Mouse (Mus musculus): ENCODE measurements at regions not wholly inside any gene's neighbourhood (a gene's known extent, or its start where the extent isn't known, plus 50 kb on each side); places are given as distances from the start of the nearest gene placed in this dataset.

GRCm38 (mm10) chr1:184608938-184609337, 123.5 kb downstream of the Hlx start:
- Histone ChIP-seq H3K27ac (ENCODE audit: low read length) (no peak overlapping the region), H3K4me1 (ENCODE audit: insufficient read depth, low read length) (no peaks in the 10 kb centered on the region), H3K36me3 (ENCODE audit: insufficient read depth, low read length) (no peaks in the 10 kb centered on the region), H3K4me2 (replicated peaks; ENCODE audit: low read depth, low read length) (no peak overlapping the region), H3K9me3 (ENCODE audit: low read length) (no peaks in the 10 kb centered on the region), H3K9ac (replicated peaks; ENCODE audit: low read length) (no peak overlapping the region), H3K4me3 (ENCODE audit: low read length) (no peak overlapping the region), H3K27me3 (ENCODE audit: insufficient read depth, low read length) (no peaks in the 10 kb centered on the region)
- no peak for ATAC-seq (ENCODE audit: low FRiP score, low TSS enrichment)
- 51% methylated on average over 5 of the region's 5 CpGs for WGBS

- WGBS: 81% methylated on average over 2 of the region's 2 CpGs
- H3K36me3 ChIP-seq (ENCODE audit: insufficient read depth, low read length): no peaks in the 10 kb centered on the region
These were observed 124.1 kb downstream of the Hlx start for GRCm38 (mm10) chr1:184608338-184608737.

GRCm38 (mm10) chr1:184606541-184606940, 125.9 kb downstream of the Hlx start:
- ATAC-seq (ENCODE audit: low FRiP score, low TSS enrichment): no peak
- no peaks in the 10 kb centered on the region for H3K36me3 ChIP-seq (ENCODE audit: insufficient read depth, low read length)
- H3K4me3 ChIP-seq (ENCODE audit: low read length): no peak overlapping the region
- WGBS: 71% methylated on average over 8 of the region's 8 CpGs
- H3K9ac ChIP-seq (replicated peaks; ENCODE audit: low read length): no peak overlapping the region
- H3K4me1 ChIP-seq (ENCODE audit: insufficient read depth, low read length): no peaks in the 10 kb centered on the region
- H3K27me3 ChIP-seq (ENCODE audit: insufficient read depth, low read length): no peaks in the 10 kb centered on the region
- no peaks in the 10 kb centered on the region for H3K9me3 ChIP-seq (ENCODE audit: low read length)
- no peak overlapping the region for H3K27ac ChIP-seq (ENCODE audit: low read length)
- no peak overlapping the region for H3K4me2 ChIP-seq (replicated peaks; ENCODE audit: low read depth, low read length)

More at GRCm38 (mm10) chr1:184608338-184608737, 124.1 kb downstream of the Hlx start:
- Histone ChIP-seq H3K27me3 (ENCODE audit: insufficient read depth, low read length) (no peaks in the 10 kb centered on the region), H3K9ac (replicated peaks; ENCODE audit: low read length) (no peak overlapping the region), H3K9me3 (ENCODE audit: low read length) (no peaks in the 10 kb centered on the region), H3K4me3 (ENCODE audit: low read length) (no peak overlapping the region), H3K4me1 (ENCODE audit: insufficient read depth, low read length) (no peaks in the 10 kb centered on the region), H3K4me2 (replicated peaks; ENCODE audit: low read depth, low read length) (no peak overlapping the region), H3K27ac (ENCODE audit: low read length) (no peak overlapping the region)
- ATAC-seq (ENCODE audit: low FRiP score, low TSS enrichment): no peak

- H3K4me1 ChIP-seq (ENCODE audit: insufficient read depth, low read length): no peaks in the 10 kb centered on the region
- H3K9me3 ChIP-seq (ENCODE audit: low read length): no peaks in the 10 kb centered on the region
- H3K4me2 ChIP-seq (replicated peaks; ENCODE audit: low read depth, low read length): no peak overlapping the region
- H3K27ac ChIP-seq (ENCODE audit: low read length): no peak overlapping the region
- WGBS: 57% methylated on average over 7 of the region's 7 CpGs
- no peak overlapping the region for H3K9ac ChIP-seq (replicated peaks; ENCODE audit: low read length)
- no peaks in the 10 kb centered on the region for H3K36me3 ChIP-seq (ENCODE audit: insufficient read depth, low read length)
- no peaks in the 10 kb centered on the region for H3K27me3 ChIP-seq (ENCODE audit: insufficient read depth, low read length)
- no peak for ATAC-seq (ENCODE audit: low FRiP score, low TSS enrichment)
- H3K4me3 ChIP-seq (ENCODE audit: low read length): no peak overlapping the region
These were observed 126.8 kb downstream of the Hlx start for GRCm38 (mm10) chr1:184605666-184606065.

GRCm38 (mm10) chr1:184603136-184603535, 129.3 kb downstream of the Hlx start:
- Histone ChIP-seq H3K27me3 (ENCODE audit: insufficient read depth, low read length) (no peaks in the 10 kb centered on the region), H3K9me3 (ENCODE audit: low read length) (no peaks in the 10 kb centered on the region), H3K4me1 (ENCODE audit: insufficient read depth, low read length) (no peaks in the 10 kb centered on the region), H3K36me3 (ENCODE audit: insufficient read depth, low read length) (no peaks in the 10 kb centered on the region), H3K4me3 (ENCODE audit: low read length) (no peak overlapping the region), H3K4me2 (replicated peaks; ENCODE audit: low read depth, low read length) (no peak overlapping the region), H3K27ac (ENCODE audit: low read length) (no peak overlapping the region), H3K9ac (replicated peaks; ENCODE audit: low read length) (no peak overlapping the region)
- WGBS: 73% methylated on average over 6 of the region's 6 CpGs
- ATAC-seq (ENCODE audit: low FRiP score, low TSS enrichment): no peak

- H3K4me3 ChIP-seq (ENCODE audit: low read length): no peak overlapping the region
These were observed 137.0 kb downstream of the Hlx start for GRCm38 (mm10) chr1:184595449-184595848.

GRCm38 (mm10) chr1:184590634-184591033, 141.8 kb downstream of the Hlx start:
- no peak overlapping the region for H3K4me2 ChIP-seq (replicated peaks; ENCODE audit: low read depth, low read length)
- no peak overlapping the region for H3K9ac ChIP-seq (replicated peaks; ENCODE audit: low read length)
- no peaks in the 10 kb centered on the region for H3K36me3 ChIP-seq (ENCODE audit: insufficient read depth, low read length)
- no peak overlapping the region for H3K27ac ChIP-seq (ENCODE audit: low read length)
- ATAC-seq (ENCODE audit: low FRiP score, low TSS enrichment): no peak
- H3K27me3 ChIP-seq (ENCODE audit: insufficient read depth, low read length): no peaks in the 10 kb centered on the region
- H3K4me3 ChIP-seq (ENCODE audit: low read length): no peak overlapping the region
- H3K4me1 ChIP-seq (ENCODE audit: insufficient read depth, low read length): no peaks in the 10 kb centered on the region
- H3K9me3 ChIP-seq (ENCODE audit: low read length): no peaks in the 10 kb centered on the region
- 52% methylated on average over 7 of the region's 7 CpGs for WGBS

More at GRCm38 (mm10) chr1:184595449-184595848, 137.0 kb downstream of the Hlx start:
- no peak for ATAC-seq (ENCODE audit: low FRiP score, low TSS enrichment)
- H3K36me3 ChIP-seq (ENCODE audit: insufficient read depth, low read length): no peaks in the 10 kb centered on the region
- no peak overlapping the region for H3K9ac ChIP-seq (replicated peaks; ENCODE audit: low read length)
- H3K9me3 ChIP-seq (ENCODE audit: low read length): no peaks in the 10 kb centered on the region
- no peaks in the 10 kb centered on the region for H3K4me1 ChIP-seq (ENCODE audit: insufficient read depth, low read length)
- no peak overlapping the region for H3K27ac ChIP-seq (ENCODE audit: low read length)
- no peak overlapping the region for H3K4me2 ChIP-seq (replicated peaks; ENCODE audit: low read depth, low read length)
- WGBS: 72% methylated on average over 12 of the region's 12 CpGs
- H3K27me3 ChIP-seq (ENCODE audit: insufficient read depth, low read length): no peaks in the 10 kb centered on the region

- peaks cover 4% of the 10 kb centered on the region; the same call in 1 of the 2 replicates for H3K4me1 ChIP-seq (ENCODE audit: insufficient read depth, low read length)
- ATAC-seq (ENCODE audit: low FRiP score, low TSS enrichment): no peak
- no peak overlapping the region for H3K9ac ChIP-seq (replicated peaks; ENCODE audit: low read length)
- H3K4me2 ChIP-seq (replicated peaks; ENCODE audit: low read depth, low read length): no peak overlapping the region
- 62% methylated on average over 4 of the region's 4 CpGs for WGBS
- no peak overlapping the region for H3K4me3 ChIP-seq (ENCODE audit: low read length)
- H3K27me3 ChIP-seq (ENCODE audit: insufficient read depth, low read length): no peaks in the 10 kb centered on the region; the same call in 1 of the 2 replicates
- H3K9me3 ChIP-seq (ENCODE audit: low read length): no peaks in the 10 kb centered on the region
- H3K36me3 ChIP-seq (ENCODE audit: insufficient read depth, low read length): no peaks in the 10 kb centered on the region
- H3K27ac ChIP-seq (ENCODE audit: low read length): no peak overlapping the region
These were observed 143.1 kb downstream of the Hlx start for GRCm38 (mm10) chr1:184589277-184589676.

GRCm38 (mm10) chr1:184584505-184584874, 147.9 kb downstream of the Hlx start:
- no peaks in the 10 kb centered on the region; the same call in 1 of the 2 replicates for H3K27me3 ChIP-seq (ENCODE audit: insufficient read depth, low read length)
- no peaks in the 10 kb centered on the region for H3K36me3 ChIP-seq (ENCODE audit: insufficient read depth, low read length)
- no peaks in the 10 kb centered on the region for H3K9me3 ChIP-seq (ENCODE audit: low read length)
- no peak overlapping the region for H3K4me3 ChIP-seq (ENCODE audit: low read length)
- ATAC-seq (ENCODE audit: low FRiP score, low TSS enrichment): no peak
- WGBS: 35% methylated on average over 12 of the region's 12 CpGs
- no peak overlapping the region for H3K9ac ChIP-seq (replicated peaks; ENCODE audit: low read length)
- no peak overlapping the region for H3K27ac ChIP-seq (ENCODE audit: low read length)
- H3K4me1 ChIP-seq (ENCODE audit: insufficient read depth, low read length): peaks cover 4% of the 10 kb centered on the region; the same call in 1 of the 2 replicates
- no peak overlapping the region for H3K4me2 ChIP-seq (replicated peaks; ENCODE audit: low read depth, low read length)

- Histone ChIP-seq H3K9ac (replicated peaks; ENCODE audit: low read length) (no peak overlapping the region), H3K36me3 (ENCODE audit: insufficient read depth, low read length) (no peaks in the 10 kb centered on the region), H3K9me3 (ENCODE audit: low read length) (no peaks in the 10 kb centered on the region), H3K4me1 (ENCODE audit: insufficient read depth, low read length) (peaks cover 4% of the 10 kb centered on the region; the same call in 1 of the 2 replicates), H3K4me2 (replicated peaks; ENCODE audit: low read depth, low read length) (no peak overlapping the region), H3K4me3 (ENCODE audit: low read length) (no peak overlapping the region), H3K27me3 (ENCODE audit: insufficient read depth, low read length) (no peaks in the 10 kb centered on the region; the same call in 1 of the 2 replicates), H3K27ac (ENCODE audit: low read length) (no peak overlapping the region)
- 62% methylated on average over 6 of the region's 6 CpGs for WGBS
- no peak for ATAC-seq (ENCODE audit: low FRiP score, low TSS enrichment)
These were observed 148.5 kb downstream of the Hlx start for GRCm38 (mm10) chr1:184583751-184584504.

Measured in kidney, embryonic 16.5 days (tissue).